Mouse (Mus musculus): ENCODE results near the gene Anapc15.

Anapc15 gene

GRCm38 (mm10) chr7:101863415-101863814 is at the start of gene Anapc15:
Gene Anapc15, plus strand, starts transcription at chr7:101863715.
- DNase-seq: no peak

GRCm38 (mm10) chr7:101817861-101818401 is 45.6 kb upstream of the Anapc15 start, which contains the start of gene Phox2a:
Gene Phox2a, plus strand, starts transcription at chr7:101818313.
- no peak for DNase-seq

GRCm38 (mm10) chr7:101820295-101821030 is 43.1 kb upstream of the Anapc15 start:
- no peak for DNase-seq

GRCm38 (mm10) chr7:101821571-101822501 is 41.7 kb upstream of the Anapc15 start:
- DNase-seq: peak; percentile 56 to 60

- DNase-seq: peak; percentile 46 to 59
Observed at GRCm38 (mm10) chr7:101822836-101823757, 40.4 kb upstream of the Anapc15 start.

- no peak for DNase-seq
Observed at GRCm38 (mm10) chr7:101823758-101824630, 39.5 kb upstream of the Anapc15 start.

- DNase-seq: no peak
Observed at GRCm38 (mm10) chr7:101830373-101830772, 33.1 kb upstream of the Anapc15 start.

- DNase-seq: no peak
Observed at GRCm38 (mm10) chr7:101831437-101831836, 32.1 kb upstream of the Anapc15 start.

GRCm38 (mm10) chr7:101832372-101832771 is 31.1 kb upstream of the Anapc15 start:
- no peak for DNase-seq

- no peak for DNase-seq
Observed at GRCm38 (mm10) chr7:101833352-101833751, 30.2 kb upstream of the Anapc15 start.

GRCm38 (mm10) chr7:101833916-101834584 is 29.5 kb upstream of the Anapc15 start:
- no peak for DNase-seq

GRCm38 (mm10) chr7:101834903-101835302 is 28.6 kb upstream of the Anapc15 start:
- DNase-seq: no peak

- DNase-seq: no peak
Observed at GRCm38 (mm10) chr7:101835457-101836109, 27.9 kb upstream of the Anapc15 start.

GRCm38 (mm10) chr7:101836271-101837153 is 27.0 kb upstream of the Anapc15 start:
- DNase-seq: peak; percentile 52 to 66

GRCm38 (mm10) chr7:101837154-101837605 is 26.3 kb upstream of the Anapc15 start:
- DNase-seq: no peak

- peak; percentile 94 to 96 for DNase-seq
Observed at GRCm38 (mm10) chr7:101837606-101838471, 25.7 kb upstream of the Anapc15 start, which contains the start of gene Inppl1. Gene Inppl1, minus strand, starts transcription at chr7:101838229.

GRCm38 (mm10) chr7:101844186-101844585 is 19.3 kb upstream of the Anapc15 start:
- no peak for DNase-seq

GRCm38 (mm10) chr7:101847934-101848333 is 15.6 kb upstream of the Anapc15 start:
- DNase-seq: no peak
